Mouse (Mus musculus) G1E (cell line): ENCODE measurements around the gene St8sia6.

Experiments
- CTCF ChIP-seq: IDR thresholded peaks from 2 replicates; pipeline ENCODE4 v1.5.1; 2012; ENCODE audit warnings: low read depth, low read length, inconsistent platforms, mixed read lengths
- GATA1 ChIP-seq: IDR thresholded peaks from 2 replicates; pipeline ENCODE4 v1.6.1; 2012; ENCODE audit warnings: borderline replicate concordance, low read length, inconsistent platforms, mixed read lengths
- POLR2AphosphoS5 ChIP-seq: IDR thresholded peaks from 2 replicates; pipeline ENCODE4 v1.6.1; 2012; ENCODE audit warnings: low read depth, low read length, inconsistent platforms; ENCODE audit not compliant: insufficient replicate concordance

- TF ChIP-seq POLR2AphosphoS5 (no peak), GATA1 (no peak), CTCF (no peak)
Measured at GRCm38 (mm10) chr2:13816645-13817044, 22.8 kb upstream of the St8sia6 start.
